Mouse (Mus musculus) 416B (cell line): ENCODE results near the gene Isoc2b.
A peak's percentile ranks its signal among the peaks of the same experiment; 100 is the strongest.
"Not testable (repeated sequence)": the region's sequence is repeated elsewhere in the genome, so short reads cannot be mapped to it uniquely, and the experiment has no call there.

Source experiments
- DNase-seq: peaks from one replicate; pipeline ENCODE4 v3.0.0; 2011; ENCODE audit warnings: low read depth

The Isoc2b gene

DNA sequence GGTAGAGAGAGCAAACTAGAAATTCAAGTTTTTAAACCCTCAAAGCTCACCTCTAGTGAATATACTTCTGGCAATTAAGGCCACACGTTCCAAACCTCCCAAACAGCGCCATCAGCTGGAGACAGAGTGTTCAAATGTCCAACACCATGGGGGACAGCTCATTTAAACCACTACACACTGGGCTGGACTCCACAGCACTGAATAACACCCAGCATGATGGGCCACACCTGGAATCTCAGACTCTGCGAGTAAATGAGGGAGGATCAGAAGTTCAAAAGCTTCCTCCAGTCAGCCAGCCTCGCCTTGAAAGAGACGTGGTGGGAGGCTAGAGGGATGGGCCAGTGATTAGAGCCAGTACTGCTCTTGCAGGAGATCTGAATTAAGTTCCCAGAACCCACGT lies at the start of gene Isoc2b:
TSS of gene Isoc2b (minus strand) at position 126 of the 400 bp plus-strand sequence.
- no peak for DNase-seq

DNA sequence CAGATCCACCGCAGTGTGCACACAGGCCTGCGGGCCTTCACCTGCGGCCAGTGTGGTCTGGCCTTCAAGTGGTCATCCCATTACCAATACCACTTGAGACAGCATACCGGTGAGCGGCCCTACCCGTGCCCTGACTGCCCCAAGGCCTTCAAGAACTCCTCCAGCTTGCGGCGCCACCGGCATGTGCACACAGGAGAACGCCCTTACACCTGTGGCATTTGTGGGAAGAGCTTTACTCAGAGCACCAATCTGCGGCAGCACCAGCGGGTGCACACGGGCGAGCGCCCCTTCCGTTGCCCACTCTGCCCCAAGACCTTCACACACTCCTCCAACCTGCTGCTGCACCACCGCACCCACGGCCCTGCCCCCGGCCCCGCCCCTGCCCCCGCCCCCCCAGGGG lies 49.0 kb upstream of the Isoc2b start:
- no peak for DNase-seq

DNA sequence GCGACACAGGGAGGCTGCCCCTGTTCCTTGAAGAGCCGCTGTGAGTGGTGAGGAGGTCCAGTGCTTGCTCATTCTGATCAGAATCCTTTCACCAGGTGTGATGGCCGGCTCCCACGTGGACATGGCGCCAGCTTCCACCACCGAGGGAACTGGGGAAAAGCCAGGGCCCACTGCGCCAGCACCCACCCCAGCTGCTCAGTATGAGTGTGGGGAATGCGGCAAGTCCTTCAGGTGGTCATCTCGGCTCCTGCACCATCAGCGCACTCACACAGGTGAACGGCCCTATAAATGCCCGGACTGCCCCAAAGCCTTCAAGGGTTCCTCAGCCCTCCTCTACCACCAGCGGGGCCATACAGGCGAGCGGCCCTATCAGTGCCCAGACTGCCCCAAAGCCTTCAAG lies 48.6 kb upstream of the Isoc2b start:
- no peak for DNase-seq

DNA sequence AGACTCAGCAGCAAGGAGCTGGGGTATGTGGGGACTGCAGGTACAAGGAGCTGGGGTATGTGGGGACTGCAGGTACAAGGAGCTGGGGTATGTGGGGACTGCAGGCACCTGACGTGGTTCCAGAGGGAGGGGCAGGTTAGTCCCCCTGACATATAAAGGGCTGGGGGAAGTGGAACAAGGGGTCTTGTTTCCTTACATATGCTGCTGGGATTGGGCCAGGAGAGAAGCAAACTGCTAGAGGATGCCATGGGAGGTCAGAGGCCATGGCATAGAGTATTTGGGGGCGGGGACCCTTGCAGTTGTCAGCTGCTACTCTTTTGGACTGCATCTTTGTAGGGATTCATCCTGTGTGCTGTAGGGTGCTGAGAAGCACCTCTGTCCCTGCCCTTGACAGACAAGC lies 47.4 kb upstream of the Isoc2b start:
- no peak for DNase-seq

DNA sequence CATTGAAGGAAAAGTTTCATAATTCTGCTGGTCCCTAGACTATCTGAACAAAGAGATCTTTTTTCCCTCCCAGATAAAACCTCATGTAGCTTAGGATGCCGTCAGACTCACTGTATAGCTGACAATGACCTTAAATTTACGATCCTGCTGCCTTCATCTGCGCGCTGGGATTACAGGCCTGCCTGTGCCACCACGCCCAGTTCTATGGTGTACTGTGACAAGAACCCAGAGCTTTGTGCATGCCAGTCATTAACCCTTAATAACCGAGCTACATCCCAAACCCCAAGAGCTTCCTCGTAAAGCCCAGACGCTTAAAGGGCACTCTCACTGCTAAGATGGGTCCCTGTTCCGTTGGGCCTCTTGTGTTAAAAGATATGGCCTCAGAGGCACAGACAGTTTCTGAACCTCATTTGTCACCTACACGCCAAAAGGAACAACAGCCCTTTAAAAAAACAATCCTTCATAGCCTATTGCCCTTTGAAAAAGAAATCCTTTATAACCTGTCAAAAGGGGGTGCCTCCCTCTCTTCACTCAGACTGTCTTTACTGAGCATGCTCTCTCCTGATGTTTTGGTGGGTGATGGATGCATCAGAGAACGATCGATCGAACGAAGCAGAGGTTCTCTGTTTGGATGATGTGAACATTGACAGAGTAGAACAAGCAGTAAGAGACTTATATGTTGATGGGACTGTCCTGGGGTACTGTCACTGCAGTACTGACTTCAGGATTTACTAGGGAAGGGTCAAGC lies 45.8 kb upstream of the Isoc2b start:
- DNase-seq = no peak

DNA sequence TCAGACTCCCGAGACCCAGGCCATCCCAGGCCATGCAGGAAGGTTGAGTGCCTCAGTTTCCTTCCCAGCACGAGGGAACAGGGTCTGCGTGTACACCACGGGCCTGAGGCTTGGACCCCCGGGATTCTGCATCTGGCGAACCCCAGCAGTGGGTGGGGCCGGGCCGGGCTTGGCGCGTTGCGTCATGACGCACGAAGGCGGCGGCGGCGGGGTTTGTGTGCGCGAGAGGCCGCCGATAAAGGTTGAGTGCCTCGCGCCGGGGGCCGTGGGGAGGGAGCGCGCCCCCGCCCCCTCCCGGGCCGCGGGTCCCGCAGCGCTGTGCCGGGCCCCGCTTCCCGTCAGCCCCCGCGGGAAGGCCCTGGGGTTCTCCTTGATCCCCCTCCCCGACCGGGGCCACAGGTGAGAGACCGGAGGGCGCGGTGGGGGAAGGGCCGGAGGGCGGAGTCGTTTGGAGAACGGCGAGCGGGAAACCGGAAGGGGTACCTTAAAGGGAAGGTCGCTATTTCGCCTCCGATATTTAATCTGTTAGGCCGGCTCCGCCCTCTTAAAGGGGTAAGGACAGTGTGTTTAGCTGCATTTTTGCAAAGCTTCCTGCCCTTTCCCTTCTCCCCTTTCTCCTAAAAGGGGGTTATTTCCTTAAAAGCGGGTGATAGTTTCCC lies 45.1 kb upstream of the Isoc2b start, which contains the start of gene Zfp628:
TSS of gene Zfp628 (plus strand) at position 211 of the 659 bp plus-strand sequence.
- peak; percentile 94 for DNase-seq

DNA sequence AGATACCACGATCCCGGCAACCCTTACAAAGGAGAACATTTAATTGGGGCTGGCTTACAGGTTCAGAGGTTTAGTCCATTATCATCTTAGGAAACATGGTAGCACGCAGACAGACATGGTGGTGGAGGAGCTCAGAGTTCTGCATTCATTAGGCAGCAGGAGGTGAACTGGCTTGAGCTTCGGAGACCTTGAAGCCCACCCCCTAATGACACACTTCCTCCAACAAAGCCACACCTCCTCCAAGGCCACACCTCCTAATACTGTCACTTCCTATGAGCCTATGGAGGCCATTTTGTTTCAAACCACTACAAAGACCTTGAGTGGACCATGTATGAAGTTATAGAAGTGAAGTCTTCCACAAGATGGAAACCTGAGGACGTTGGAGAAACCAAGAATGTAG lies 42.2 kb upstream of the Isoc2b start:
- peak; percentile 77 for DNase-seq

DNA sequence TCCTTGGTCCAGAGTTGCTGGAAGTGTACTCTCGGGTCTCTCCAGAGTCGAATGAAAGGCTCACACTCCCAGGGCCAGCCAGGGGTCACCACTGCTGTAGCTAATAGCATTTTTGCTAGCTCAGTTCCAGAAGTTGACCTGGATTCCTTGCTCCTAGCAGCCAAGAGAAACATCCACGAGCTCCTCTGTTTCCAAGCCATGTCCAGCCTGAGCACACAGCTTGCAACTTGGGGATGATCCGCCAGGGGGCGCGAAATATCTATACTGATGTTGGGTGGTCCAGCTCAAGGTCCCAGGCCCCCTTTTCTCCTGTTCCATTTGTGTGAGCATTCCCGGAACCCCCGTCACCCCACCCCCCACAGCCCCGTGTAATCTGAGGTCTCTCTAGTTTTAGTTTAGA lies 41.5 kb upstream of the Isoc2b start:
- DNase-seq = no peak

DNA sequence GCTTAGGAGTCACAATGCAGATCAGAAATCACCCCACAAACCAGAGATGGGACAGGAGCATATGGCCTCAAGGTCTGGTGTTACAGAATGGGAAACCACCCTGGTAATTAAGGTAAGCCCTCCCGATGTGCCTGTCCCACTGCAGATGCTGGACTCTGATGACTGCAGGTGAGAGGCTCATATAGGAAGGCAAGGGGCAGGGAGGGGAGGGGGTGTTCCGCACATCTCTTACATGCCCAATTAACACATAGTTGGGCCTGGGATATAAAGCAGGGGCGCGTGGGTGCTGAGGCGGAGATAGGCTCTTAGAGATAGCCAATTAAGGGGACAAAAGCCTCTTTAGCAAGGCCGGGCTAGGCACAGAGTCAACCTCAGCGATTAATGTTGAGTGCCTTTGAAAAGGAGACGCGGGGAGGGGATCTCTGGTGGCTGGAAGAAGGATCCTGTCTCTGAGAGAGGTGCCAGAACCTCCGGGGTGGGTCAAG lies 36.5 kb upstream of the Isoc2b start, which contains the start of gene Gm36210:
TSS of gene Gm36210 (minus strand) at position 51 of the 485 bp plus-strand sequence.
- DNase-seq = no peak

DNA sequence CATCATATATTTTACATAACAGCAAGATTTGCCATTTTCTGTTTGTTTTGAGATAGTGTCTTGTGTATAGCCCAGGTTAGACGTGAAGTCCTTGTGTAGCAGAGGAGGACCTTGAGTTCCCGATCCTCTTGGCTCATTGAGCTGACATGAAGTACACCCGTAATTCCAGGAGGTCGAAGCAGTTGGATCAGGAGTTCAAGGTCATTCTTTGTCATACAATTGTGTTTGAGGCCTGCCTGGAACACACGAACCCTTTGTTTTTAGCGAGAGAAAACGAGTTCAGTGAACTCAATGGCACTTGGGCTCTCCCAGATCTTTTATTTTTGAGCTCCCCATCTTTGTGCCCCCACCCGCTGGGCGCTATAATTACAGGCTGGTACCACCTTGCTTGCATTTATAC lies 32.3 kb upstream of the Isoc2b start:
- DNase-seq = no peak

DNA sequence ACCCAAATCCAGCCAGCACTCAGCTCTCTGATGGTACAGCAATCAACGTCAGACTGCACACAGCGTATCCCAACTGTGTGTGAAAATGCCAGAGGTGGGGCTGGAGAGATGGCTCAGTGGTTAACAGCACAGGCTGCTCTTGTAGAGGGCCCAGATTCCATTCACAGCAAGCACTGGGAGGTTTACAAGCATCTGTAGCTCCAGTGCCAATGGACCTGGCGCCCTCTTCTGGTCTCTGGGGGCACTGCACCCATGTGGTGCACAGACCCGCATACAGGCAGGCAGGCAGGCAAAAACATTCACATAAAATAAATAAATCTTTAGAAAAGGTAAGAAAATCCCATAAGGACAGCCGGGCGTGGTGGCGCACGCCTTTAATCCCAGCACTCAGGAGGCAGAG lies 31.1 kb upstream of the Isoc2b start:
- peak; percentile 30 for DNase-seq

DNA sequence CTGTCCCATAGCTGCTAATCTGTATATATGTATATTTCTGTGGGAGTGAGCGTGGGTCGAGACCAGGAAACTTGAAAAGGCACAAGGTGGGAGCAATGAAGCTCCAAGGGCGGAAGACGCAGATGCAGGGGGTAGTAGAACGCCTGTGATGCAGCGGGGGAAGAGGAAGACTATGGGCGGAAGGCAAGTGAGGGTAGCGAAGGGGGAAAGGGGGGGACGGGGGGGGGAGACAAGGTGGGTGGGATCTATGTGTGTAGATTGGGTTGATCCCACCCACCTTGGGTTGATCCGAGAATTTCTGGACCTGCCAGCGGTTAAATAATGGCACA lies 30.4 kb upstream of the Isoc2b start:
- no peak for DNase-seq

DNA sequence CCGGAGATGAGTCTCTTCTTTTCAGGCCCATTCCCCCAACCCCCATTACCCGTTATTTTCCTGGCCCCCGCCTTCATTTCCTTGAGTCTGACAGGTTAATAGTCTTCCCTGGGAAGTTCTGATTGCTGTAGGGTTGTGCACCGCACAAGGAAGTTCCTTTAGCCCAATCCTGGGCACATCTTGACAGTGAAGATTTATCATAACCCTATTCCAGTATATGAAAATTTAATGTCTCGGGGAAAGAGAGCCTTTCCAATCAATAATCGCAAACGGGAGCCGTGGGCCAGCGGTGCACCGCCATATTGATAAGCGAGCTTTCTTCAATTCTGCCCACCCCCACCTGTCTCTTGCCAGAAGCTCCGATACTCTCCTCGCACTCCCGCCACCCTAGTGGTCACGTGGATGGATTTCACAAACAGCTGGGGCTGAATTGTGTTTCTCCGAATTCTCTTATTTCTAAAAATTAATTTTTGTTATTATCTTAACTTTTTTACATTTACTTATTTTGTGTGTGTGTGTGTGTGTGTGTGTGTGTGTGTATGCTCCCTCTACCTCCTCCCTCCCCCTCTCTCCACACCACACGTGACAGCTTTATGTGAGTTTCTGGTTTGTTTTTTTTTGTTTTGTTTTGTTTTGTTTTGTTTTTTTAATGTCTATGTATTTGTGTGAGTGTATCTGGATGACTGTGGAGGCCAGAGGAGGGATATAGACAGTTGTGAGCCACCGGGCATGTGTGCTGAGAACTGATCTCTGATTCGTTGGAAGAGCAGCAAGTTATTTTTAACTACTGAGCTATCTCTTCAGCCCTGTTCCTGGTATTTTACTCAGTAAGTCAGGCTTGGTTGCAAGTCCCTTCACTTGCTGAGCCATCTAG lies 29.8 kb upstream of the Isoc2b start:
- no peak for DNase-seq

DNA sequence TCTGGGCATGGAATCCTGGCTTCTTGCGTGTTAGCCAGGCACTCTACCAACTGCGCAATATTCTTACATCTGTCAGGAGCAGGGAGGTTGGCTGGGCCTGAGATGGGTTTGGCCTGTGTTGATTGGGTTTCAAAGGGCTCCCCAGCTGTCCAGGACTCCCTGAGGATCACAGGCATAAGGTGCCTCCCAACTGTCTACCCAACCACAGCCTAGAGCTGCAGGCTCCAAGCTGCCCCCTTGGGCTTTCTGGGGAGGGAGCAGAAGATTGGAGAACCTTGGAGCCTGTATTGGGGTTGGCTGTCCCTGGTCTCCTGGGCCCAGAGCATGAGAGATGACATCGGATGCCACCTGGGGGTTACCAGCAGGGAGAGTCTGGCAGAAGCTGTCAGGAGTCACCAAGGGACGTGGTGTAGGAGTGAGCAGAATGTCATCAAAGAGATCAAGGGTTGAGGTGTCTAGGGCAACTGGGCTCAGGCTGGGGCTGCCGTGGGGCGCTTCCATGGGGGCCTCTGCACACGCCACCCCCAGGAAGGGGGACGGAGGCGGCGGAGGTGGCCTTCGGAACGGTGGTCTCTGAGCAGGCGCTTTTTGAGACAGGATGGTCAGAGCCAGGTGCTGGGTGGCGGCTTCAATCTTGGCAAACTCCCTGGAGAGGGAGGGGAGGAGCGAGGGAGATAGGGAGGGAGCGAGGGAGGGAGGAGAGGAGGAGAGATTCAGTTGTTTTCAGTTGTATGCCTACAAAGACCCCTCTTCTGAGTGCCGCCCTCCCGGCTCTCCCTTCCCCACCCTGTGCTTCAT lies 29.0 kb upstream of the Isoc2b start:
- no peak for DNase-seq

DNA sequence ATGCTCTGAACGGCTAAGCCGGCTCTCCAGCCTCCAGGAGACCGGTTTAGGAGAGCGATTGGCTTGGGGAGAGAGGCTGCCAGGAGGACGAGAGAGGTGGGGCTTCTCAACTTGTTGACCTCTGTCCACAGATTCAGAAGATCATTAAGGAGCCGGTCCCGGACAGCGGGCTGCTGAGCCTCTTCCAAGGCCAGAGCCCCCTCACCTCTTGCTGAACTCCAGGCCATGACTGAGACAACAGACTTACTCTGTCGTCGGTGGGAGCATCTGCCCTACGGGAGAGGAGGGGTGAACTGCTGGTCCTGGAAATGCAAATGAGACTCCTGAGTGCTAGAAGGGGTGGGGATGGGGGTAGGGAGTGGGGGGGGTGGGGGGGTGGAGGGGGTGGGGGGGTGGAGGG lies 25.1 kb upstream of the Isoc2b start:
- no peak for DNase-seq

DNA sequence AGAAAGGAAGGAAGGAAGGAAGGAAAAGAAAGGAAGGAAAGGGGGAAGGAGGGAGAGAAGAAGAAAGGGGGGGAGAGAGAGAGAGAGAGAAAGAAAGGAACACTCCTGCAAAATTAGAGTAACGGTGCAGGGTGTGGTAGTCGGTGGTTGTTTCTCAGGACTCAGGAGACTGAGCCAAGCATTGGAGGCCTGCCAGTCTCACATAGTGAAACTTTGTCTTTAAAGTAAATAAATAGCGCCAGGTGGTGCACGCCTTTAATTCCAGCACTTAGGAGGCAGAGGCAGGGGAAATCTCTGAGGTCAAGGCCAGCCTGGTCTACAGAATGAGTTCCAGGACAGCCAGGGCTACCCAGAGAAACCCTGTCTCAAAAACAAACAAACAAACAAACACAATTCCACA lies 16.6 kb upstream of the Isoc2b start:
- no peak for DNase-seq

DNA sequence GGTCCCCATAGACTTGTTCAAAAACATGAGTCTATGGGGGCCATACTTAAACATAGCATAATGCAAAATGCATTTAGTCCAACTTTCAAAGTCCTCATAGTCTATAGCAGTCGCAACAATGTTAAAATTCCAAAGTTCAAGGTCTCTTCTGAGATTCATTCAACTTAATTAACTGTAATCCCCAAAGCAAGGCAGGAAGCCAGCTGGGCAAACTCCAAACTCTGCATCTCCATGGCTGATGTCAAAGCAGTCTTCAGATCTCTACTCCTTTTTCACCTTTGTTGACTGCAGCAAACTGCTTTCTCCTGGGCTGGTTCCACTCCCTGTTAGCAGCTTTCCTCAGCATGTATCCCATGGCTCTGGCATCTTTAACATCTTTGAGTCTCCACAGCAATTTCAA lies 9.0 kb upstream of the Isoc2b start:
- DNase-seq = not testable (repeated sequence)

DNA sequence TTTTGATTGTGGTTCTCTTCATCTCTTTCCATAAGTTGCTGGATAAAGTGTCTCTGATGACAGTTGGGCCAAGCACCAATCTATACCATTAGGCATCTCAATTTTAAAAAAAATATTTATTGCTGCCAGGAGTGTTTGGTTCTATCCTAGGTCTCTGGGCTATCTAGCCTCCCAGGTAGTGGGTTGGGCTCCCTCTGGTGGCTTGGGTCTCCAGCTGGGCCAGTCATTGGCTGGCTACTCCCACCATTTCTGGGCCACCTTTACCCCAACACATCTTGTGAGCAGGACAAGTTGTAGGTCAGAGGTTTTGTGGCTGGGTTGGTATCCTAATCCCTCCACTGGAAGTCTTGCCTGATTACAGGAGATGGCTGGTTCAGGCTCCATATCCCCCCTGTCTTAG lies 8.1 kb upstream of the Isoc2b start:
- DNase-seq = peak; percentile 20

DNA sequence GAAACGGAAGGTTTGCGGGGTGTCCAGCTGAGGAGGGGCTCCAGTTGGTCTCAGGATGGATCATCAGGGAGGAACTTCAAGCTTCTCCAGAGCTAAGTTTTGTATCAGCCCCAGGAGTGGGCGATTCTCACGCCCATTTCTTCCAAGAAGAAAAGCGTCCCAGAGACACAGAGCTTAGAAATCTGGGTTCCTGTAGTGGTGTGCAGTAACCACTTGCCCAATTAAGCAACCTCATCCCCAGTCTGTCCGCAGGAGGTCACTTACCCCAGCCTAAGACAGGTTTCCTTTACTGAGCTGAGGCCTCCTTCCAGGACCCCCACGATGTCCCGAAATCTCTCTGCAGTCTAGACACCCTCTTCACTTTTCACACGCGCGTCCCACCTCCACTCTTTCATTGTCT lies 7.2 kb upstream of the Isoc2b start:
- no peak for DNase-seq

DNA sequence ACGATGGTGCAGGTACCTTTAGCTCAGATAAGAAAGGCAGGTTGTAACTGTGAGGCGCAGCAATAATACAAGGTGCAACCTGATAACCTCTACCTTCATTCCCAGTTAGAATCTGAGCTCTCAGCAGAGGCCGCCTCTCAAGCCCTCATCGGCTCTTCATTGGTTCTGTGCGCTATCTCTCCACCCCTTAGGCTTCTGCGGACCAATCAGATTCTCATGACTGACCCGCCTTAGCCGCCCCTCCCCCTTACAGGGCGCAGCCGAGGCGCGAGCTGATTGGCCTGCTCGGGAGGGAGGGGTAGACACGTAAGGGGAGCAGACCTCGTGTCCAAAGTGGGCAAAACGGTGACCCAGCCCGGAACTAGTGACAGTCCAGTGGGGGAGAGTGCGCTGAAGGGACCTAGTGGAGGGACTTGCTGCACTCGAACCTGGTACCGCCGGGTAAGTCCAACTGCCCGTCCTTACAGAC lies 6.7 kb upstream of the Isoc2b start, which contains the start of gene Isoc2a:
TSS of gene Isoc2a (plus strand) at position 401 of the 469 bp plus-strand sequence.
- DNase-seq = peak; percentile 95

DNA sequence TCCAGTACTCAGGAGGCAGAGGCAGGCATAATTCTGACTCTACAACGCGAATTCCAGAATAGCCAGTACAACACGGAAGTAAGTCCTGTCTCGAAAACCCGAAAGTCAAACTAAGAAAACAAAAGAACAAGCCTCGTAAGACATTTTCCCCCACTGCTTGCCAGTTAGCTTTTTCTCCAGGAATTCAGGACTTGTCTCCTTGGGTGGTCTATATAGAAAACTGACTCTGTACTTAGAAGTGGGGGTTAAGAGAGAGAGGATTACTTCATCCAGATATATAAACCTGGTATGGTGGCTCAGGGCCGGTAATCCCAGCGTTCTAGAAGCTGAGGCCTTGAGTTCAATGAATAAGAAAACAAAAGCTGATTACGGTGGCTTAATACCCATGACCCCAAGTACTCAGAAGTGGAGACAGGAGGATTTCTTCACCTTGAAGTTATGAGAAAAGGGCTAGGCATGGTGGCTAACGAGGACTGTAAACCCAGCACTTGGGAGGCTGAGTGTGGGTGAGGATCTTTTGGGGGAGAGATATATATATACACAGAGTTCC lies 3.4 kb downstream of the Isoc2b start:
- DNase-seq = peak; percentile 37
